Mouse (Mus musculus) kidney, embryonic 15.5 days (tissue): ENCODE data around the gene Lcorl. TPM values are rescaled to one million over a fixed set of nuclear protein-coding genes. Genes with fewer than 3 reads are reported as not detected.
"Not testable (repeated sequence)": the region's sequence is repeated elsewhere in the genome, so short reads cannot be mapped to it uniquely, and the experiment has no call there.

Experiments
- ATAC-seq: fragments of 200-750 bp; cut with Nextera tagmentation; replicated peaks from 2 replicates; pipeline ENCODE4 v1.8.0; 2017; ENCODE audit warnings: moderate TSS enrichment; ENCODE audit not compliant: low FRiP score
- H3K27ac ChIP-seq: fragments of 300-500 bp; sonication (generic); 2 replicates; pipeline ENCODE4 v1.5.1; 2015; ENCODE audit warnings: mild to moderate bottlenecking, inconsistent platforms
- H3K27me3 ChIP-seq: fragments of 300-500 bp; sonication (generic); 2 replicates; pipeline ENCODE4 v1.6.1; 2015; ENCODE audit warnings: inconsistent platforms
- H3K36me3 ChIP-seq: fragments of 300-500 bp; sonication (generic); 2 replicates; pipeline ENCODE4 v1.6.1; 2015; ENCODE audit warnings: inconsistent platforms
- H3K4me1 ChIP-seq: fragments of 300-500 bp; sonication (generic); 2 replicates; pipeline ENCODE4 v1.6.1; 2015; ENCODE audit warnings: inconsistent platforms
- H3K4me2 ChIP-seq: fragments of 300-500 bp; sonication (generic); 2 replicates; pipeline ENCODE4 v1.6.1; 2015; ENCODE audit warnings: moderate library complexity, mild to moderate bottlenecking, inconsistent platforms
- H3K4me3 ChIP-seq: fragments of 300-500 bp; sonication (generic); replicated peaks from 2 replicates; pipeline ENCODE4 v1.5.1; 2015; ENCODE audit warnings: mild to moderate bottlenecking, inconsistent platforms
- H3K9ac ChIP-seq: fragments of 300-500 bp; sonication (generic); 2 replicates; pipeline ENCODE4 v1.6.1; 2015; ENCODE audit warnings: mild to moderate bottlenecking, inconsistent platforms
- H3K9me3 ChIP-seq: fragments of 300-500 bp; sonication (generic); replicated peaks from 2 replicates; pipeline ENCODE4 v1.6.1; 2016; ENCODE audit warnings: inconsistent platforms
- WGBS: fragments of 180-500 bp; shearing (Covaris S2); methylation state at CpG from one replicate; pipeline ENCODE4 v1.1.7; 2015; ENCODE audit warnings: mixed read lengths; 5-methylcytosine and 5-hydroxymethylcytosine counted together
- polyA plus RNA-seq: library from polyadenylated mRNA; unstranded; fragments of >200 nt; fragmentation: Nextera tagmentation; extraction: Ambion mirVana; gene quantifications from 2 replicates; pipeline ENCODE4 v1.2.1, GENCODE M21; 2015

Gene Lcorl
- polyA plus RNA-seq, 1 experiment from 2014 or later, result 26.5 TPM

DNA sequence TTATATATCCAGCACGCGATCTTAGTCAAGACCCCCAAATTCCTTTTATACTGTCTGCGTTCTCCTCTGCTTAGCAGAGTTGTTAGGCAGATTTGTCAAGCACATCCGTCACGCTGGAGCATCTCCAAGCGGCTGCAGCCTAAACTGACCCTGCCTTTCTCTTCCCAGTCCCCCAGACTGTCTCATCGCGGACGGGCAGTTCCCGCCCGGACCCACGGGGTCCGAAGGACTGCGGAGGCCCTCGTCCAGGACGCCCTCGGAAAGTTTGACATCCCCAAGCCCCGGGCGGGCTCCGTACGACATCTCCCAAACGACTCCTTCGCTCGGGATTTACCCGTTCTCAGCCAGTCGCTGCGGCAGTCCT is 188.2 kb downstream of the Lcorl start:
- ATAC-seq, result peak; percentile 80
- WGBS, result under 1% methylated on average over 27 of the region's 27 CpGs
- no peaks in the 10 kb centered on the region for H3K27me3 ChIP-seq
- H3K9ac ChIP-seq, result peak overlapping the region; percentile 80
- peak overlapping the region; percentile 85 for H3K4me2 ChIP-seq
- H3K9me3 ChIP-seq, result no peaks in the 10 kb centered on the region
- H3K4me3 ChIP-seq, result peak overlapping the region; percentile 82
- peaks cover 3% of the 10 kb centered on the region; the same call in 1 of the 2 replicates for H3K36me3 ChIP-seq
- peak overlapping the region; percentile 92 for H3K27ac ChIP-seq
- H3K4me1 ChIP-seq, result peaks cover 10% of the 10 kb centered on the region; the same call in 1 of the 2 replicates

DNA sequence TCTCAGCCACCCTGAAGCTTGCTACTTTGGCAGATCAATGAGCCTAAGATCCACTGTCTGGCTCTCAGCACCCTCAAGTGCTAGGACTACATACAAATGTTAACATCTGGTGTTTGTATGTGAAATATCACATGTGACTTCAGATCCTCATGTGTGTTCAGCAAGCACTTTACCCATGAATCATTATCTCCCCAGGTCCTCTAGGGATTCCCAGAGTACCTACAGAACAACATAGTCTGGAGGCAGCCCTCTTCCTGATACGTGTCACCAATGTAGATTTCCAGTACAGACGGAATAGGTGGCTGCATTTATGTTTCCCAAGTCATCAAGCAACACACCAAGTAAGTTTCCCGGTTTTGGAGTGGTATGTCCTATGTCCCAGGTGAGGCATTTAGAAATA is 188.6 kb downstream of the Lcorl start:
- ATAC-seq, result peak; percentile 10; the same call in 1 of the 2 replicates

DNA sequence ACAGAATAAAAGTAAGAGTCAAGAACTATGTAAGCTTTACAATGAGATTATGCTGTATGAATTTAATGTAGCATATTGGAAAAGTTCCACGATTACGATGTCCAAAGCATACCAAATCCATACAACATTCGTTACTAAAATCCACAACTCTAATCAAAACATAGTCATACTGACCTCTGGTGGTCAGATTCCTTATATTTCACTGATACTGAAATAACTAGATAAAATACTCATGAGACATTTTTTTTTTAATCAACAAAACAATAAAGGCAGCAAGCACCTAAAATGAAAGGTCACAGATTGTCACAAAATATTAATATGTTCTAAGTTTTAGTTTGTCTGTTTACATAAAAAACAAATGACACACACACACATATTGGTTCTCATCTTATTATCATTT is 189.1 kb downstream of the Lcorl start:
- H3K4me3 ChIP-seq, result peak overlapping the region; percentile 82
- ATAC-seq, result no peak
- WGBS, result 18% methylated on average over 3 of the region's 3 CpGs

More for the DNA sequence above, 188.6 kb downstream of the Lcorl start:
- no peaks in the 10 kb centered on the region for H3K27me3 ChIP-seq
- H3K4me1 ChIP-seq, result peaks cover 10% of the 10 kb centered on the region; the same call in 1 of the 2 replicates
- H3K27ac ChIP-seq, result peak overlapping the region; percentile 92
- H3K36me3 ChIP-seq, result peaks cover 3% of the 10 kb centered on the region; the same call in 1 of the 2 replicates
- peak overlapping the region; percentile 80 for H3K9ac ChIP-seq
- WGBS, result 1% methylated on average over 3 of the region's 3 CpGs
- peak overlapping the region; percentile 85 for H3K4me2 ChIP-seq
- H3K9me3 ChIP-seq, result no peaks in the 10 kb centered on the region
- H3K4me3 ChIP-seq, result peak overlapping the region; percentile 82

DNA sequence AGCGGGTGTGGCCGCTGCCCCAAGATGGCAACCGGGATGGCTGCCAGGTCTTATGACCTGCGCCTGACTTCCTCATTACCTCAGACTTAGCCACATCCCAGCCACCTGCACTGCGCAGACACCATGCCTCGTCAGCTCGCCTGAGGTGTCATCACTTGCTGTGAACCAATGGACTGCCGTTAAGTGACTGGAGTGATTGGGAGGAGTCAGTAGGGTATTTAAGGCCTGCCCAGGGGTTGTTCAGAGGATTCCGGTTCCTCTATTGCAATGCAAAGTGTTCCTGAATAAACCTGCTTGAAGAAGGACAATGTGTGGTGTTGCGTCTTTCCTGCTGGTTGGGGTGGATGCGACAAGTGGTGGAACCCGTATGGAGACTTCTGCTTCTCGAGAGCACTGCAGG is 199.0 kb downstream of the Lcorl start:
- not testable (repeated sequence) for H3K27ac ChIP-seq, H3K4me2 ChIP-seq, H3K4me1 ChIP-seq, H3K27me3 ChIP-seq, H3K9ac ChIP-seq, H3K4me3 ChIP-seq, H3K9me3 ChIP-seq, ATAC-seq, H3K36me3 ChIP-seq
- WGBS, result 94% methylated on average over 13 of the region's 13 CpGs

More for the DNA sequence above, 189.1 kb downstream of the Lcorl start:
- H3K36me3 ChIP-seq, result peaks cover 3% of the 10 kb centered on the region; the same call in 1 of the 2 replicates
- H3K9me3 ChIP-seq, result no peaks in the 10 kb centered on the region
- H3K27me3 ChIP-seq, result no peaks in the 10 kb centered on the region
- no peak overlapping the region for H3K9ac ChIP-seq
- peaks cover 10% of the 10 kb centered on the region; the same call in 1 of the 2 replicates for H3K4me1 ChIP-seq
- no peak overlapping the region for H3K27ac ChIP-seq
- H3K4me2 ChIP-seq, result peak overlapping the region; percentile 85

DNA sequence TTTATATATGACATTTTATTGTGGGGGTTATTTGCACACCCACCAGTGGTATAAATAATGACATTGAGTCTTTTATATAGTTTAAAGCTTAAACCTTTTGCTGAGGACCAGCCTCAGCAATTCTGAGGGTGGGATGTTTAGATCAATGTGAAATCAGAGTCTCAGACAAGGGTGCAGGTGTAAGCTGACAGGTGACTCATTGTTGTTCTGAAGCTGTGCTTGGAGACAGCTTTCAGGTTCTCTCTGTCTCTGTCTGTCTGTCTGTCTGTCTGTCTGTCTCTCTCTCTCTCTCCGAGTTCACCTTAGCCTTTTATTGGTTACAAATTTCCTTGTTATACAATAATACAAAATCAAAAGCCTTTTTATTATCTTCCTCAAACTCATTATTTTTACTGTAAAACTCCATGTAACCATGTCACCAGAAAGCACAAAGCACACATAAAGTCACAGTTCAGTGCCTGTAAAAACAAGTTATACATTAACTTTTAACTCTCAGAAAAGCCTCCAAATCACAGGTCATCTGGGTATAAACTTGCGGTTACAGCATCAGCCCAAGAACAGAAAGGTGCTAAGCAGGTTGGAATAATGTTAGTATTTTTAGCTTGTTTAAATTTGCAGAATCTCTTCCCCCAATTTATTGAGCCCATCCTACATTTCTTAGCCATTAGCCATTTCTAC is 206.2 kb downstream of the Lcorl start:
- Histone ChIP-seq H3K4me2 (no peak overlapping the region), H3K27ac (peak overlapping the region; percentile 58; the same call in 1 of the 2 replicates), H3K36me3 (no peaks in the 10 kb centered on the region), H3K9me3 (no peaks in the 10 kb centered on the region), H3K4me3 (no peak overlapping the region), H3K27me3 (no peaks in the 10 kb centered on the region), H3K9ac (no peak overlapping the region), H3K4me1 (0 out of 2 replicates have a peak, but pooled peaks cover 2% of the 10 kb centered on the region)
- no peak for ATAC-seq
- WGBS, result 72% methylated on average over 2 of the region's 2 CpGs

Other genes with a start within 250 kb of the Lcorl start
- 1.6 TPM in 2 replicates for gene Fam184b, start 218.0 kb downstream of the Lcorl start, polyA plus RNA-seq
- 55.5 and 60.4 TPM in 2 replicates for gene Ncapg, start 187.7 kb downstream of the Lcorl start, polyA plus RNA-seq